Mouse (Mus musculus): ENCODE measurements around the gene Slc35g3.
A peak's percentile ranks its signal among the peaks of the same experiment; 100 is the strongest.

DNA sequence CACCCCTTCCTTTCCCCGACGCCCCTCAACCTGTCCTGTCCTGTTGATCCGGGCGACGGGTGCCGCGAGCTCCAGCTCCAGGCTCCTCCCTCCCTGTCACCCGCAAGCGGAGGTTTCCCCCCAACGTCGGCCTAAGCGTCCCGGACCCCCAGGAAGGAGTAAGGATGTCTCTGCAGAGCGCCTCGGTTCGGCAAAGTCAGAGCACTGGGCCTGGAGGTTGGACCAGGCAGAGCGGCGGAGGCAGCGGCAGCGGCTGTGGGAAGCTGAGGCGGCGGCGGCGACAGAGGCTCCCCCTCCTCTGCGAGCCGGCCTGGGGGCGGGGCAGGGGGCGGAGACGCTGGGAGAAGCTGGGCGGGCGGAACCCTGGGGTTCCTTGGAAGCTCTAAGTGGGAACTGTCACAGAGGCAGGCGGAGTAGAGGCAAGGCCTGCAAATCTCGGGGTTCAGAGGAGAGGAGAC, 40.9 kb upstream of the Slc35g3 start:
- TF ChIP-seq CTCF (IDR thresholded peaks at IDR 0.05; ENCODE audit: low read depth), result 0 out of 2 replicates have a peak, but pooled peaks have one; percentile 5
- no peak for TF ChIP-seq EP300 (optimal IDR thresholded peaks at IDR 0.05)
